In the genomic region with DNA sequence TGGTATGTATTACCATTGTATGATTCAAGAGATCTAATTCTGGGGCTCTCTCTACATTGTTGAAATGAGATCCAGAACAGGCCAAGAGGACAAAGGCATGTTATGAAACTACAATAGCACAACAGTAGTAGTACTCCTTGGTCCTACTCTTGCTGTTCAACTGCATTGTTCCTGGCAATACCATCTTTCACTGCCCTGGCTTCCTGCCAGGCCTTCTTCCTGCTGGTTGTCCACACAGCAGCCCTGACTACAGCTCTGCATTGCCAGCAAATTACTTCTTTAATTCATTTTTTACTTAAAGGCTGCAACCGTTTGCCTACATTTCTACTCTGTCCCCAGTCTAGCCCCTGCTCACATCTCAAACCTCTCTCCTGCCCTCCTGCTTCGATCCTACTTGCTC, we compare ENCODE assay signal across 19 mouse cellular contexts. TPM values are rescaled to one million over a fixed set of nuclear protein-coding genes. Genes with fewer than 3 reads are reported as not detected.
A peak's percentile ranks its signal among the peaks of the same experiment; 100 is the strongest.
DNase-seq lines count a peak whose midpoint lies in the region; ATAC-seq and TF ChIP-seq lines count a peak whose summit lies in the region.
"Had no signal": no experiment of that assay in that cellular context is flagged by ENCODE, and none has a peak within 500 bp of the region (broad histone marks: within the 10 kb centered on the region; RNA-seq: fewer than 3 reads in every experiment).

No protein-coding gene starts in this region.

- no peaks in the 10 kb centered on the region for H3K36me3 ChIP-seq in heart, embryonic 12.5 days
- H3K36me3 ChIP-seq in neural tube, embryonic 15.5 days: no peaks in the 10 kb centered on the region
- H3K36me3 ChIP-seq: embryonic facial prominence, embryonic 12.5 days; hindbrain, embryonic 12.5 days; intestine, embryonic 15.5 days; kidney, embryonic 15.5 days; limb, embryonic 10.5 days; lung, embryonic 15.5 days had no signal

- no peak for TF ChIP-seq CTCF in brain, embryonic 14.5 days (IDR thresholded peaks at IDR 0.05; ENCODE audit: borderline replicate concordance, extremely low read depth, insufficient read depth, insufficient read length)

- peak; percentile 13 for DNase-seq in heart, postnatal 4 days
- DNase-seq in left cerebral cortex, postnatal 4 days: peak; percentile 32
- no peak for DNase-seq in left cerebral cortex, adult 9 months (ENCODE audit: low spot score in 2 of 2)
- DNase-seq in brain, embryonic 14.5 days (ENCODE audit: low read depth): peak; percentile 11
- peak; percentile 40 to 55 for DNase-seq in cerebellum, postnatal 10 days
- DNase-seq: forebrain, postnatal 0 days; heart, adult 2 months; midbrain, embryonic 14.5 days; right cerebral cortex, postnatal 25 days had no signal

- no peaks in the 10 kb centered on the region for H3K9me3 ChIP-seq in heart, embryonic 12.5 days (replicated peaks)
- no peaks in the 10 kb centered on the region for H3K9me3 ChIP-seq in neural tube, embryonic 15.5 days (replicated peaks)
- H3K9me3 ChIP-seq: embryonic facial prominence, embryonic 12.5 days; hindbrain, embryonic 12.5 days; intestine, embryonic 15.5 days; kidney, embryonic 15.5 days; limb, embryonic 10.5 days; lung, embryonic 15.5 days had no signal

- no peaks in the 10 kb centered on the region for H3K4me1 ChIP-seq in heart, embryonic 12.5 days (replicated peaks)
- no peaks in the 10 kb centered on the region for H3K4me1 ChIP-seq in neural tube, embryonic 15.5 days
- H3K4me1 ChIP-seq: embryonic facial prominence, embryonic 12.5 days; hindbrain, embryonic 12.5 days; intestine, embryonic 15.5 days; kidney, embryonic 15.5 days; limb, embryonic 10.5 days; lung, embryonic 15.5 days had no signal

- intact Hi-C loops in left cerebral cortex, postnatal 4 days (cut with DNase I): no loop called here

- no peak overlapping the region for H3K4me2 ChIP-seq in heart, embryonic 12.5 days
- no peak overlapping the region for H3K4me2 ChIP-seq in neural tube, embryonic 15.5 days
- H3K4me2 ChIP-seq: embryonic facial prominence, embryonic 12.5 days; hindbrain, embryonic 12.5 days; intestine, embryonic 15.5 days; kidney, embryonic 15.5 days; liver, embryonic 11.5 days; lung, embryonic 15.5 days had no signal

- no peak for TF ChIP-seq POLR2A in brain, embryonic 14.5 days (IDR thresholded peaks at IDR 0.05; ENCODE audit: borderline replicate concordance, extremely low read depth, insufficient read depth, insufficient read length, poor library complexity, severe bottlenecking)

- no peak overlapping the region for H3K9ac ChIP-seq in heart, embryonic 12.5 days
- no peak overlapping the region for H3K9ac ChIP-seq in neural tube, embryonic 15.5 days (replicated peaks)
- H3K9ac ChIP-seq: embryonic facial prominence, embryonic 12.5 days; forebrain, postnatal 0 days; hindbrain, embryonic 12.5 days; intestine, embryonic 15.5 days; kidney, embryonic 15.5 days; lung, embryonic 15.5 days had no signal

- H3K27me3 ChIP-seq in heart, embryonic 12.5 days (replicated peaks): no peaks in the 10 kb centered on the region
- H3K27me3 ChIP-seq in neural tube, embryonic 15.5 days (replicated peaks): no peaks in the 10 kb centered on the region
- H3K27me3 ChIP-seq: embryonic facial prominence, embryonic 12.5 days; hindbrain, embryonic 12.5 days; intestine, embryonic 15.5 days; kidney, embryonic 15.5 days; lung, embryonic 15.5 days had no signal

- H3K27ac ChIP-seq in heart, embryonic 12.5 days (ENCODE audit: poor library complexity, severe bottlenecking): no peak overlapping the region
- no peak overlapping the region for H3K27ac ChIP-seq in neural tube, embryonic 15.5 days (replicated peaks)
- H3K27ac ChIP-seq: embryonic facial prominence, embryonic 12.5 days; heart, adult 2 months; hindbrain, embryonic 12.5 days; intestine, embryonic 15.5 days; kidney, embryonic 15.5 days; limb, embryonic 10.5 days; lung, embryonic 15.5 days; macrophage had no signal

- no peak for ATAC-seq in heart, embryonic 12.5 days (ENCODE audit: insufficient number of reproducible peaks, low FRiP score)
- ATAC-seq in neural tube, embryonic 15.5 days (ENCODE audit: low FRiP score): no peak
- ATAC-seq: forebrain, postnatal 0 days; intestine, embryonic 15.5 days had no signal

- no peak overlapping the region for H3K4me3 ChIP-seq in heart, embryonic 12.5 days
- no peak overlapping the region for H3K4me3 ChIP-seq in neural tube, embryonic 15.5 days (replicated peaks)
- H3K4me3 ChIP-seq: embryonic facial prominence, embryonic 12.5 days; heart, adult 2 months; hindbrain, embryonic 12.5 days; intestine, embryonic 15.5 days; kidney, embryonic 15.5 days; limb, embryonic 10.5 days; lung, embryonic 15.5 days had no signal

- 77% methylated on average over 2 of the region's 2 CpGs for WGBS in heart, embryonic 12.5 days
- whole genome bisulfite sequencing in neural tube, embryonic 15.5 days: 80% methylated on average over 2 of the region's 2 CpGs

RNA-seq across cellular contexts. Expression of a gene that starts 59.8 kb away (rescaled TPM):
- 1 to 10 TPM; 2.4 to 2.9 TPM for total RNA-seq in heart, postnatal 4 days (2021)
- 1.3 and 1.6 TPM in 2 replicates for polyA plus RNA-seq in heart, embryonic 12.5 days (2016; fragmentation: Nextera tagmentation; extraction: Ambion mirVana)
- total RNA-seq in left cerebral cortex, postnatal 4 days (2021): 10 to 100 TPM; 15.8 to 17.2 TPM
- 3.0 and 5.6 TPM in 2 replicates for polyA plus RNA-seq in brain, embryonic 14.5 days (2012; rRNA removed)
- polyA plus RNA-seq in neural tube, embryonic 15.5 days (2015; fragmentation: Nextera tagmentation; extraction: Ambion mirVana): 4.2 and 4.9 TPM in 2 replicates
- polyA plus RNA-seq: liver, embryonic 11.5 days; macrophage had no signal

Comparison
In these comparisons a context has a peak if more than half of its experiments do, and no peak if none do; other contexts are left out.
1. DNase-seq: peak in heart, postnatal 4 days (single experiment), left cerebral cortex, postnatal 4 days (single experiment), brain, embryonic 14.5 days (single experiment) and cerebellum, postnatal 10 days (2 of 2); none in left cerebral cortex, adult 9 months (0 of 2).